Mouse (Mus musculus): Measurements from ENCODE around the gene Wdr90.
"Not testable (repeated sequence)": the region's sequence is repeated elsewhere in the genome, so short reads cannot be mapped to it uniquely, and the experiment has no call there.

Wdr90 gene

GRCm38 (mm10) chr17:25877741-25878610 is 16.7 kb upstream of the Wdr90 start:
- DNase-seq (ENCODE audit: low spot score): no peak

GRCm38 (mm10) chr17:25877025-25877424 is 15.7 kb upstream of the Wdr90 start:
- no peak for DNase-seq (ENCODE audit: low spot score)

GRCm38 (mm10) chr17:25876347-25876915 is 15.1 kb upstream of the Wdr90 start:
- no peak for DNase-seq (ENCODE audit: low spot score)

- DNase-seq (ENCODE audit: low spot score): peak; percentile 82
Observed at GRCm38 (mm10) chr17:25875171-25876136, 14.2 kb upstream of the Wdr90 start.

GRCm38 (mm10) chr17:25874721-25875170 is 13.4 kb upstream of the Wdr90 start, which contains the start of gene Mettl26:
Gene Mettl26, plus strand, starts transcription at chr17:25875074.
- peak; percentile 77 for DNase-seq (ENCODE audit: low spot score)

- DNase-seq (ENCODE audit: low spot score): no peak
Observed at GRCm38 (mm10) chr17:25874148-25874720, 12.9 kb upstream of the Wdr90 start.

- no peak for DNase-seq (ENCODE audit: low spot score)
Observed at GRCm38 (mm10) chr17:25873405-25874147, 12.3 kb upstream of the Wdr90 start.

GRCm38 (mm10) chr17:25872676-25873075 is 11.4 kb upstream of the Wdr90 start:
- no peak for DNase-seq (ENCODE audit: low spot score)

- DNase-seq (ENCODE audit: low spot score): not testable (repeated sequence)
Observed at GRCm38 (mm10) chr17:25871566-25871965, 10.3 kb upstream of the Wdr90 start.

GRCm38 (mm10) chr17:25869954-25870353 is 8.7 kb upstream of the Wdr90 start:
- no peak for DNase-seq (ENCODE audit: low spot score)

GRCm38 (mm10) chr17:25869498-25869897 is 8.2 kb upstream of the Wdr90 start:
- DNase-seq (ENCODE audit: low spot score): no peak

GRCm38 (mm10) chr17:25868601-25869191 is 7.4 kb upstream of the Wdr90 start, which contains the start of gene Mcrip2:
Gene Mcrip2, minus strand, starts transcription at chr17:25868764.
- peak; percentile 84 for DNase-seq (ENCODE audit: low spot score)

GRCm38 (mm10) chr17:25867836-25868600 is 6.7 kb upstream of the Wdr90 start:
- DNase-seq (ENCODE audit: low spot score): peak; percentile 86

- no peak for DNase-seq (ENCODE audit: low spot score)
Observed at GRCm38 (mm10) chr17:25867509-25867835, 6.2 kb upstream of the Wdr90 start.

GRCm38 (mm10) chr17:25866172-25866571 is 4.9 kb upstream of the Wdr90 start:
- DNase-seq (ENCODE audit: low spot score): no peak

GRCm38 (mm10) chr17:25865288-25865687 is 4.0 kb upstream of the Wdr90 start:
- DNase-seq (ENCODE audit: low spot score): no peak

GRCm38 (mm10) chr17:25864311-25864710 is 3.0 kb upstream of the Wdr90 start:
- DNase-seq (ENCODE audit: low spot score): no peak

- DNase-seq (ENCODE audit: low spot score): no peak
Observed at GRCm38 (mm10) chr17:25863681-25864080, 2.4 kb upstream of the Wdr90 start.

GRCm38 (mm10) chr17:25861704-25862612 is 657 bp upstream of the Wdr90 start:
- DNase-seq (ENCODE audit: low spot score): no peak
